Mouse (Mus musculus): ENCODE results near the gene Gm4305.
"Not testable (repeated sequence)": the region's sequence is repeated elsewhere in the genome, so short reads cannot be mapped to it uniquely, and the experiment has no call there.

Gm4305 gene

GRCm38 (mm10) chr10:100350793-100351192 lies at the start of gene Gm4305:
Gm4305 (plus strand) TSS chr10:100351093.
- DNase-seq: not testable (repeated sequence)

- DNase-seq: not testable (repeated sequence)
These were observed 15.5 kb upstream of the Gm4305 start, which contains the start of gene Gm4301 for GRCm38 (mm10) chr10:100335376-100335775. Gm4301 (plus strand) TSS chr10:100335676.

- not testable (repeated sequence) for DNase-seq
These were observed 10.4 kb upstream of the Gm4305 start, which contains the start of gene Gm4302 for GRCm38 (mm10) chr10:100340536-100340935. Gm4302 (plus strand) TSS chr10:100340836.

GRCm38 (mm10) chr10:100345672-100346071 lies 5.2 kb upstream of the Gm4305 start, which contains the start of gene Gm4303:
Gm4303 (plus strand) TSS chr10:100345972.
- DNase-seq: not testable (repeated sequence)

- not testable (repeated sequence) for DNase-seq
These were observed 5.9 kb downstream of the Gm4305 start for GRCm38 (mm10) chr10:100356841-100357240.

GRCm38 (mm10) chr10:100361038-100361437 lies 10.1 kb downstream of the Gm4305 start, which contains the start of gene Gm4307:
Gm4307 (plus strand) TSS chr10:100361338.
- not testable (repeated sequence) for DNase-seq

GRCm38 (mm10) chr10:100382460-100382859 lies 31.6 kb downstream of the Gm4305 start, which contains the start of gene Gm4312:
Gm4312 (minus strand) TSS chr10:100382560.
- not testable (repeated sequence) for DNase-seq

Measured in liver (tissue).